Mouse (Mus musculus): ENCODE results near the gene Hmgn3. TPM values are rescaled to one million over a fixed set of nuclear protein-coding genes. Genes with fewer than 3 reads are reported as not detected.

The Hmgn3 gene
- total RNA-seq (2021) (1 to 10 TPM; 6.2 to 7.4 TPM), polyA plus RNA-seq (2012; rRNA removed) (5.7 and 11.0 TPM in 2 replicates)
- long read RNA-seq, transcript Hmgn3-201 (6 exons, 862 nt), result major isoform, 5 of 8 reads
- long read RNA-seq, partial matches to known transcripts, result 2 of 8 reads
- long read RNA-seq, other reads (novel, unspliced or antisense), result 0 of 8 reads

- TF ChIP-seq POLR2A (IDR thresholded peaks at IDR 0.05; ENCODE audit: insufficient read depth, low read depth, low read length) (peak; percentile 56), EP300 (IDR thresholded peaks at IDR 0.05; ENCODE audit: insufficient read depth, low read depth, low read length) (no peak), CTCF (IDR thresholded peaks at IDR 0.05) (no peak)
- intact Hi-C loops (cut with DNase I), result loop anchor here (5.0 kb wide), 1 partner anchor 169 kb away; the partner anchor contains the start of gene Phip
- 9% methylated on average over 28 of the region's 28 CpGs for WGBS
- Histone ChIP-seq H3K9ac (ENCODE audit: low read depth, low read length) (peak within 1 kb of the TSS; percentile 62), H3K27me3 (ENCODE audit: control insufficient read depth, insufficient read depth, low read length) (no peaks in the 10 kb centered on the region), H3K79me2 (replicated peaks; ENCODE audit: control insufficient read depth, insufficient read depth, low read length) (no peaks in the 10 kb centered on the region), H3K4me1 (ENCODE audit: control insufficient read depth, insufficient read depth, low read length) (0 out of 2 replicates have a peak, but pooled peaks cover 2% of the 10 kb centered on the region), H3K4me3 (peak within 1 kb of the TSS; percentile 63), H3K27ac (peak within 1 kb of the TSS; percentile 51), H3K36me3 (ENCODE audit: control insufficient read depth, insufficient read depth, low read length) (no peaks in the 10 kb centered on the region)
- peak; percentile 85 to 91 for DNase-seq
Observed at GRCm38 (mm10) chr9:83146446-83147188, at the start of gene Hmgn3. Hmgn3 (minus strand) TSS chr9:83146685.

- TF ChIP-seq EP300 (IDR thresholded peaks at IDR 0.05; ENCODE audit: insufficient read depth, low read depth, low read length), result no peak
- no peak for TF ChIP-seq CTCF (IDR thresholded peaks at IDR 0.05)
- no peaks in the 10 kb centered on the region for H3K4me1 ChIP-seq (ENCODE audit: control insufficient read depth, insufficient read depth, low read length)
- H3K36me3 ChIP-seq (ENCODE audit: control insufficient read depth, insufficient read depth, low read length), result no peaks in the 10 kb centered on the region
- H3K9ac ChIP-seq (ENCODE audit: low read depth, low read length), result no peak overlapping the region
- no peak for DNase-seq
- H3K27ac ChIP-seq, result no peak overlapping the region
- no peak overlapping the region for H3K4me3 ChIP-seq
- H3K27me3 ChIP-seq (ENCODE audit: control insufficient read depth, insufficient read depth, low read length), result no peaks in the 10 kb centered on the region
- intact Hi-C loops (cut with DNase I), result no loop called here
- H3K79me2 ChIP-seq (replicated peaks; ENCODE audit: control insufficient read depth, insufficient read depth, low read length), result no peaks in the 10 kb centered on the region
- 58% methylated on average over 10 of the region's 10 CpGs for WGBS
Observed at GRCm38 (mm10) chr9:83195765-83196164, 49.3 kb upstream of the Hmgn3 start.

GRCm38 (mm10) chr9:83195007-83195406, 48.5 kb upstream of the Hmgn3 start:
- Histone ChIP-seq H3K79me2 (replicated peaks; ENCODE audit: control insufficient read depth, insufficient read depth, low read length) (no peaks in the 10 kb centered on the region), H3K36me3 (ENCODE audit: control insufficient read depth, insufficient read depth, low read length) (no peaks in the 10 kb centered on the region), H3K27me3 (ENCODE audit: control insufficient read depth, insufficient read depth, low read length) (no peaks in the 10 kb centered on the region), H3K4me3 (no peak overlapping the region), H3K27ac (no peak overlapping the region), H3K4me1 (ENCODE audit: control insufficient read depth, insufficient read depth, low read length) (no peaks in the 10 kb centered on the region), H3K9ac (ENCODE audit: low read depth, low read length) (no peak overlapping the region)
- no peak for TF ChIP-seq CTCF (IDR thresholded peaks at IDR 0.05)
- TF ChIP-seq POLR2A (IDR thresholded peaks at IDR 0.05; ENCODE audit: insufficient read depth, low read depth, low read length), result no peak
- TF ChIP-seq EP300 (IDR thresholded peaks at IDR 0.05; ENCODE audit: insufficient read depth, low read depth, low read length), result no peak
- 60% methylated on average over 6 of the region's 6 CpGs for WGBS
- no peak for DNase-seq
- intact Hi-C loops (cut with DNase I), result no loop called here

- no peaks in the 10 kb centered on the region for H3K79me2 ChIP-seq (replicated peaks; ENCODE audit: control insufficient read depth, insufficient read depth, low read length)
- H3K4me3 ChIP-seq, result no peak overlapping the region
- no peak overlapping the region for H3K9ac ChIP-seq (ENCODE audit: low read depth, low read length)
- intact Hi-C loops (cut with DNase I), result no loop called here
- no peak for TF ChIP-seq EP300 (IDR thresholded peaks at IDR 0.05; ENCODE audit: insufficient read depth, low read depth, low read length)
- no peak for TF ChIP-seq POLR2A (IDR thresholded peaks at IDR 0.05; ENCODE audit: insufficient read depth, low read depth, low read length)
- TF ChIP-seq CTCF (IDR thresholded peaks at IDR 0.05), result no peak
- no peaks in the 10 kb centered on the region for H3K4me1 ChIP-seq (ENCODE audit: control insufficient read depth, insufficient read depth, low read length)
- 74% methylated on average over 2 of the region's 2 CpGs for WGBS
- H3K27ac ChIP-seq, result no peak overlapping the region
- no peaks in the 10 kb centered on the region for H3K36me3 ChIP-seq (ENCODE audit: control insufficient read depth, insufficient read depth, low read length)
- H3K27me3 ChIP-seq (ENCODE audit: control insufficient read depth, insufficient read depth, low read length), result no peaks in the 10 kb centered on the region
- no peak for DNase-seq
Observed at GRCm38 (mm10) chr9:83187752-83188151, 41.3 kb upstream of the Hmgn3 start.

- WGBS, result 3% methylated on average over 53 of the region's 53 CpGs
- H3K4me3 ChIP-seq, result peak overlapping the region; percentile 63
- peak; percentile 62 to 63 for DNase-seq
- no peaks in the 10 kb centered on the region for H3K79me2 ChIP-seq (replicated peaks; ENCODE audit: control insufficient read depth, insufficient read depth, low read length)
- peak overlapping the region; percentile 62 for H3K9ac ChIP-seq (ENCODE audit: low read depth, low read length)
- no peaks in the 10 kb centered on the region for H3K27me3 ChIP-seq (ENCODE audit: control insufficient read depth, insufficient read depth, low read length)
- 0 out of 2 replicates have a peak, but pooled peaks cover 2% of the 10 kb centered on the region for H3K4me1 ChIP-seq (ENCODE audit: control insufficient read depth, insufficient read depth, low read length)
- intact Hi-C loops (cut with DNase I), result loop anchor here (5.0 kb wide), 1 partner anchor 169 kb away; the partner anchor contains the start of gene Phip
- H3K27ac ChIP-seq, result peak overlapping the region; percentile 51
- no peaks in the 10 kb centered on the region for H3K36me3 ChIP-seq (ENCODE audit: control insufficient read depth, insufficient read depth, low read length)
- TF ChIP-seq POLR2A (IDR thresholded peaks at IDR 0.05; ENCODE audit: insufficient read depth, low read depth, low read length), result no peak
- no peak for TF ChIP-seq CTCF (IDR thresholded peaks at IDR 0.05)
- no peak for TF ChIP-seq EP300 (IDR thresholded peaks at IDR 0.05; ENCODE audit: insufficient read depth, low read depth, low read length)
Observed at GRCm38 (mm10) chr9:83145591-83146445, 667 bp downstream of the Hmgn3 start.

Data from heart, adult 2 months (tissue).